Mouse (Mus musculus): ENCODE data around the gene Cd5l. TPM values are rescaled to one million over a fixed set of nuclear protein-coding genes. Genes with fewer than 3 reads are reported as not detected.

The Cd5l gene
- polyA plus RNA-seq, 2 experiments, result 0.19 to 0.34 TPM

- H3K9me3 ChIP-seq (ENCODE audit: control insufficient read depth, low read length), result no peaks in the 10 kb centered on the region
- no peaks in the 10 kb centered on the region for H3K4me1 ChIP-seq (ENCODE audit: control insufficient read depth, insufficient read depth, low read length)
- H3K27ac ChIP-seq (replicated peaks; ENCODE audit: low read depth, low read length), result no peak overlapping the region
- H3K27me3 ChIP-seq (ENCODE audit: control insufficient read depth, insufficient read depth, low read length), result no peaks in the 10 kb centered on the region
- DNase-seq (ENCODE audit: low spot score) (no peak), ATAC-seq (ENCODE audit: low FRiP score, low read depth) (no peak)
- H3K9ac ChIP-seq (ENCODE audit: low read depth, low read length, severe bottlenecking), result no peak overlapping the region
- H3K36me3 ChIP-seq (ENCODE audit: control insufficient read depth, insufficient read depth, low read length), result no peaks in the 10 kb centered on the region
- TF ChIP-seq POLR2A (IDR thresholded peaks at IDR 0.05; ENCODE audit: borderline replicate concordance, extremely low read depth, insufficient read depth, insufficient read length), result no peak
- H3K4me3 ChIP-seq (replicated peaks; ENCODE audit: low read length), result no peak overlapping the region
- H3K4me2 ChIP-seq (replicated peaks; ENCODE audit: low read depth, low read length, severe bottlenecking), result no peak overlapping the region
Measured at GRCm38 (mm10) chr3:87359215-87359614, 1.5 kb downstream of the Cd5l start.

- Histone ChIP-seq H3K27me3 (ENCODE audit: control insufficient read depth, insufficient read depth, low read length) (no peaks in the 10 kb centered on the region), H3K36me3 (ENCODE audit: control insufficient read depth, insufficient read depth, low read length) (no peaks in the 10 kb centered on the region), H3K27ac (replicated peaks; ENCODE audit: low read depth, low read length) (no peak overlapping the region), H3K4me1 (ENCODE audit: control insufficient read depth, insufficient read depth, low read length) (no peaks in the 10 kb centered on the region), H3K4me2 (replicated peaks; ENCODE audit: low read depth, low read length, severe bottlenecking) (no peak overlapping the region), H3K4me3 (replicated peaks; ENCODE audit: low read length) (no peak overlapping the region), H3K9me3 (ENCODE audit: control insufficient read depth, low read length) (no peaks in the 10 kb centered on the region), H3K9ac (ENCODE audit: low read depth, low read length, severe bottlenecking) (no peak overlapping the region)
- ATAC-seq (ENCODE audit: low FRiP score, low read depth), result no peak
- 88% methylated on average over 6 of the region's 6 CpGs for WGBS
- no peak for TF ChIP-seq POLR2A (IDR thresholded peaks at IDR 0.05; ENCODE audit: borderline replicate concordance, extremely low read depth, insufficient read depth, insufficient read length)
- DNase-seq (ENCODE audit: low spot score), result no peak
Measured at GRCm38 (mm10) chr3:87360466-87360865, 2.8 kb downstream of the Cd5l start.

- H3K4me3 ChIP-seq (replicated peaks; ENCODE audit: low read length), result no peak overlapping the region
- no peaks in the 10 kb centered on the region for H3K9me3 ChIP-seq (ENCODE audit: control insufficient read depth, low read length)
- H3K4me2 ChIP-seq (replicated peaks; ENCODE audit: low read depth, low read length, severe bottlenecking), result no peak overlapping the region
- H3K36me3 ChIP-seq (ENCODE audit: control insufficient read depth, insufficient read depth, low read length), result no peaks in the 10 kb centered on the region
- no peaks in the 10 kb centered on the region for H3K4me1 ChIP-seq (ENCODE audit: control insufficient read depth, insufficient read depth, low read length)
- WGBS, result 93% methylated on average over 14 of the region's 14 CpGs
- no peak for ATAC-seq (ENCODE audit: low FRiP score, low read depth)
- TF ChIP-seq POLR2A (IDR thresholded peaks at IDR 0.05; ENCODE audit: borderline replicate concordance, extremely low read depth, insufficient read depth, insufficient read length), result no peak
- no peak for DNase-seq (ENCODE audit: low spot score)
- no peaks in the 10 kb centered on the region for H3K27me3 ChIP-seq (ENCODE audit: control insufficient read depth, insufficient read depth, low read length)
- no peak overlapping the region for H3K27ac ChIP-seq (replicated peaks; ENCODE audit: low read depth, low read length)
- H3K9ac ChIP-seq (ENCODE audit: low read depth, low read length, severe bottlenecking), result no peak overlapping the region
Measured at GRCm38 (mm10) chr3:87365691-87366090, 8.0 kb downstream of the Cd5l start.

DNA sequence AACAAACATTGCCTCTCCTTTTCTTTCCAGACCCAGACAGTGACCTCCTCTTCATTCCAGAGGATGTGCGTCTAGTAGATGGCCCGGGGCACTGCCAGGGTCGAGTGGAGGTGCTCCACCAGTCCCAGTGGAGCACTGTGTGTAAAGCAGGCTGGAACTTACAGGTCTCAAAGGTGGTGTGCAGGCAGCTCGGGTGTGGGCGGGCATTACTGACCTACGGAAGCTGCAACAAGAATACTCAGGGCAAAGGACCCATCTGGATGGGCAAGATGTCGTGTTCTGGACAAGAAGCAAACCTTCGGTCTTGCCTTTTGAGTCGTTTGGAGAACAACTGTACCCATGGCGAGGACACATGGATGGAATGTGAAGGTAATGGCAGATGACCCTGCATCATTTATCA, 9.8 kb downstream of the Cd5l start:
- Histone ChIP-seq H3K4me1 (ENCODE audit: control insufficient read depth, insufficient read depth, low read length) (no peaks in the 10 kb centered on the region), H3K27ac (replicated peaks; ENCODE audit: low read depth, low read length) (no peak overlapping the region), H3K9me3 (ENCODE audit: control insufficient read depth, low read length) (no peaks in the 10 kb centered on the region), H3K27me3 (ENCODE audit: control insufficient read depth, insufficient read depth, low read length) (no peaks in the 10 kb centered on the region), H3K36me3 (ENCODE audit: control insufficient read depth, insufficient read depth, low read length) (no peaks in the 10 kb centered on the region), H3K4me3 (replicated peaks; ENCODE audit: low read length) (no peak overlapping the region), H3K9ac (ENCODE audit: low read depth, low read length, severe bottlenecking) (no peak overlapping the region), H3K4me2 (replicated peaks; ENCODE audit: low read depth, low read length, severe bottlenecking) (no peak overlapping the region)
- DNase-seq (ENCODE audit: low spot score) (no peak), ATAC-seq (ENCODE audit: low FRiP score, low read depth) (no peak)
- TF ChIP-seq POLR2A (IDR thresholded peaks at IDR 0.05; ENCODE audit: borderline replicate concordance, extremely low read depth, insufficient read depth, insufficient read length), result no peak
- WGBS, result 79% methylated on average over 10 of the region's 10 CpGs

DNA sequence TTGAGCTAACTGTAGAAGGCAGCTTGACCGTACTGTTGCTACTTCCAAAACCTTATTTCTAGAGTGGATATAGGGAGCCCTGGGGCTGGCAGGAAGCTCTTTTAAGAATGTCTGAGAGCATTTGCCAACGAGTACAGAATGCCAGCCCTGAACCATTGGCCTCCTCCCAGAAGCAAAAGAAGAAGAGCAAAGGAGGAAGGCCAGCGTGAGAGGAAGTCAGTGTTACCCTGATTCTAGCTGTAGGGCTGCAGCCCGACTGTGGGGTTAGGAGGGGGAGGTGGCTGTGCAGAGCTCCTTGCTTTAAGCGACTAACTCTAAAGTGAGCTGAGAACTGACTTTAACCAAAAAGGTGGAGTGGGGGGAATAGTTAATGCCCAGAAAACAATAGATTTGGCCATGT, 11.5 kb downstream of the Cd5l start:
- no peak for DNase-seq (ENCODE audit: low spot score)
- no peak for ATAC-seq (ENCODE audit: low FRiP score, low read depth)
- Histone ChIP-seq H3K4me3 (replicated peaks; ENCODE audit: low read length) (no peak overlapping the region), H3K36me3 (ENCODE audit: control insufficient read depth, insufficient read depth, low read length) (no peaks in the 10 kb centered on the region), H3K4me1 (ENCODE audit: control insufficient read depth, insufficient read depth, low read length) (0 out of 2 replicates have a peak, but pooled peaks cover under 1% of the 10 kb centered on the region), H3K9me3 (ENCODE audit: control insufficient read depth, low read length) (no peaks in the 10 kb centered on the region), H3K27ac (replicated peaks; ENCODE audit: low read depth, low read length) (no peak overlapping the region), H3K4me2 (replicated peaks; ENCODE audit: low read depth, low read length, severe bottlenecking) (no peak overlapping the region), H3K27me3 (ENCODE audit: control insufficient read depth, insufficient read depth, low read length) (no peaks in the 10 kb centered on the region), H3K9ac (ENCODE audit: low read depth, low read length, severe bottlenecking) (no peak overlapping the region)
- TF ChIP-seq POLR2A (IDR thresholded peaks at IDR 0.05; ENCODE audit: borderline replicate concordance, extremely low read depth, insufficient read depth, insufficient read length), result no peak
- 78% methylated on average over 5 of the region's 5 CpGs for WGBS

Measured in limb, embryonic 14.5 days (tissue).